Mouse (Mus musculus) forebrain, embryonic 14.5 days (tissue): Measurements from ENCODE around the gene Nell1. TPM values are rescaled to one million over a fixed set of nuclear protein-coding genes. Genes with fewer than 3 reads are reported as not detected.

Experiments
- ATAC-seq: fragments of 200-750 bp; cut with Nextera tagmentation; 2 replicates; pipeline ENCODE4 v1.8.0; 2017; ENCODE audit warnings: mild to moderate bottlenecking, moderate library complexity
- DNase-seq: peaks from one replicate; pipeline ENCODE4 v3.0.0-alpha.2; 2015; ENCODE audit warnings: low spot score
- H3K27ac ChIP-seq: fragments of 300-500 bp; sonication (generic); 2 replicates; pipeline ENCODE4 v1.5.1; 2014; ENCODE audit warnings: low read depth, mild to moderate bottlenecking, control low read depth, low read length, moderate library complexity
- H3K27me3 ChIP-seq: fragments of 300-500 bp; sonication (generic); replicated peaks from 2 replicates; pipeline ENCODE4 v1.6.1; 2014; ENCODE audit warnings: low read length, control low read depth, mixed read lengths; ENCODE audit not compliant: control insufficient read depth, insufficient read depth
- H3K36me3 ChIP-seq: fragments of 300-500 bp; sonication (generic); 2 replicates; pipeline ENCODE4 v1.6.1; 2014; ENCODE audit warnings: low read length, control low read depth; ENCODE audit not compliant: control insufficient read depth, insufficient read depth
- H3K4me1 ChIP-seq: fragments of 300-500 bp; sonication (generic); 2 replicates; pipeline ENCODE4 v1.6.1; 2014; ENCODE audit warnings: antibody characterized with exemption, low read length, control low read depth; ENCODE audit not compliant: control insufficient read depth, insufficient read depth
- H3K4me2 ChIP-seq: fragments of 300-500 bp; sonication (generic); 2 replicates; pipeline ENCODE4 v1.6.1; 2014; ENCODE audit warnings: mild to moderate bottlenecking, control low read depth, low read length
- H3K4me3 ChIP-seq: fragments of 300-500 bp; sonication (generic); 2 replicates; pipeline ENCODE4 v1.5.1; 2014; ENCODE audit warnings: low read depth, low read length, control low read depth
- H3K9ac ChIP-seq: fragments of 300-500 bp; sonication (generic); 2 replicates; pipeline ENCODE4 v1.6.1; 2014; ENCODE audit warnings: mild to moderate bottlenecking, low read length, control low read depth, moderate library complexity
- H3K9me3 ChIP-seq: fragments of 300-500 bp; sonication (generic); replicated peaks from 2 replicates; pipeline ENCODE4 v1.6.1; 2016; ENCODE audit warnings: low read length, control low read depth, mixed read lengths; ENCODE audit not compliant: control insufficient read depth
- WGBS: fragments of 180-500 bp; shearing (Covaris S2); extraction: QIAGEN DNeasy Blood & Tissue Kit; methylation state at CpG from one replicate; pipeline ENCODE4 v1.1.7; 2014; 5-methylcytosine and 5-hydroxymethylcytosine counted together
- polyA plus RNA-seq: library from polyadenylated mRNA; unstranded; fragments of >200 nt; fragmentation: Nextera tagmentation; extraction: Ambion mirVana; gene quantifications from 2 replicates; pipeline ENCODE4 v1.2.1, GENCODE M21; 2014

Gene Nell1
- polyA plus RNA-seq, 1 experiment from 2014 or later: 9.7 TPM

DNA sequence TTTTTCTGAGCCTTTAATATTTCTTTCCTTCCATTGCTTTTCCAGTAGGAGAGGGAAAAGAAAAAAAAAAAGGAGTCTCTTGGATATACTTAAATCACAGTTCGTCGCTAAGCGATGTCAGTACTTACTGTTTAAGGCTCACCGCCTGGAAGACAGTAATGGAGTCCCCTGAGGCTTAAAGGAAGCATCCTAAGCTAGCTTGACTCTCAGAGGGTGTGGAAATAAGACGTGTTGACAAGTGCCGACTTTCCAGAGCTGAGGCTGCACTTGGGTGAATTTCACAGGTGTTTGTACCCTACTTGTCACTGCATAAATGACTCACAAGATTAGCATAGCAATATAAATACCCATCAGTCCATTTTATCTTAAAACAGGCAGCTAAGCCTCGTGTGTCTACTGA, 599.2 kb downstream of the Nell1 start:
- Histone ChIP-seq H3K27me3 (no peaks in the 10 kb centered on the region), H3K9me3 (no peaks in the 10 kb centered on the region), H3K36me3 (no peaks in the 10 kb centered on the region), H3K4me2 (no peak overlapping the region), H3K9ac (no peak overlapping the region), H3K27ac (no peak overlapping the region), H3K4me1 (no peaks in the 10 kb centered on the region), H3K4me3 (no peak overlapping the region)
- 79% methylated on average over 7 of the region's 7 CpGs for WGBS
- ATAC-seq (no peak), DNase-seq (peak; percentile 39)

GRCm38 (mm10) chr7:50588642-50589424, 614.2 kb downstream of the Nell1 start:
- ATAC-seq (no peak), DNase-seq (no peak)
- Histone ChIP-seq H3K36me3 (no peaks in the 10 kb centered on the region), H3K4me1 (no peaks in the 10 kb centered on the region), H3K4me2 (no peak overlapping the region), H3K4me3 (no peak overlapping the region), H3K27ac (no peak overlapping the region), H3K9ac (no peak overlapping the region), H3K27me3 (no peaks in the 10 kb centered on the region), H3K9me3 (no peaks in the 10 kb centered on the region)
- WGBS: 72% methylated on average over 8 of the region's 8 CpGs

DNA sequence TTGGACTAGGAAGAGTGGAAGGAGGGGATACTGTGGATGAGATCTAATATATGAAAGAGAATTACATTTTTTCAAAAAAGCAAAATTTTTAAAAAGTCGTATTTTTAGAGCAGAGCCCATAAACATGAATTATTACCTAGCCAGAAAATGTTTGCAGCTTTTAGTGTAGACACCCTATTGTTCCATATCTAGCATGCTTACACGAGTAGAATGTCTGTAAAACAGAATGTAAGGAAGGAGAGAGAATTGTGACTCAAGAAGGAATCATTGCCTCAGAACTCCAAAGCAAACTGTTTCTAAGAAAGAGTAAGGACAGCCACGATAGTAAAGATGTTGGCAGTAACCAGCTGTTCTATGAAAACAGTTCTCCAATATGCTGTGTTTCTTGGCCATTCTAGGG, 624.2 kb downstream of the Nell1 start, which contains the start of gene 4933405O20Rik:
Gene 4933405O20Rik, plus strand, starts transcription at position 301 of the 400 bp plus-strand sequence.
- WGBS: 81% methylated on average over 3 of the region's 3 CpGs

DNA sequence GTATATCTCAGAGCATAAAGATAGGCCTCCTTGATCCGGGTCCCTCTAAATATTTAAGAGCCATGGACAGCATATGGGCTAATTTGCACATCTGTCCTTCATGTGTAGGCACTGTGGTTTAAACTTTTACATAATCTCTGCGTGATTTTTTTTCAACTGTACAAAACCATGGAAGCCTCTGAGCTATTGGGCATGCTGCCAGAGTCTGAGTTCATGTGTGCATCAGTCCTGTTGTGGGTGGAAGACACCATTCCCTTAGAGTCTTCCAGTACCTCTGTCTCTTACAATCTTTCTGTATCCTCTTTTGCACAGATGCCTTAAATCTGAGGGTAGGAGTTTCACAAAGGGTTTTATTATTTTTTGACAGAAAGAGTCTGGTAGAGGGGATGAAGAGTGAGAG, 639.4 kb downstream of the Nell1 start:
- Histone ChIP-seq H3K4me3 (no peak overlapping the region), H3K4me1 (no peaks in the 10 kb centered on the region), H3K27ac (no peak overlapping the region), H3K9ac (no peak overlapping the region), H3K9me3 (no peaks in the 10 kb centered on the region), H3K27me3 (no peaks in the 10 kb centered on the region), H3K4me2 (no peak overlapping the region), H3K36me3 (no peaks in the 10 kb centered on the region)
- DNase-seq: no peak
- ATAC-seq: no peak
- 63% methylated on average over 2 of the region's 2 CpGs for WGBS

More for the DNA sequence above, 624.2 kb downstream of the Nell1 start, which contains the start of gene 4933405O20Rik:
- ATAC-seq: no peak
- Histone ChIP-seq H3K27ac (no peak within 1 kb of the TSS), H3K4me1 (no peaks in the 10 kb centered on the region), H3K27me3 (no peaks in the 10 kb centered on the region), H3K9me3 (no peaks in the 10 kb centered on the region), H3K4me2 (no peak within 1 kb of the TSS), H3K9ac (no peak within 1 kb of the TSS), H3K36me3 (no peaks in the 10 kb centered on the region), H3K4me3 (no peak within 1 kb of the TSS)
- no peak for DNase-seq

GRCm38 (mm10) chr7:50629186-50629585, 654.5 kb downstream of the Nell1 start:
- Histone ChIP-seq H3K27me3 (no peaks in the 10 kb centered on the region), H3K9me3 (no peaks in the 10 kb centered on the region), H3K4me3 (no peak overlapping the region), H3K4me1 (no peaks in the 10 kb centered on the region), H3K36me3 (no peaks in the 10 kb centered on the region), H3K9ac (no peak overlapping the region), H3K27ac (no peak overlapping the region), H3K4me2 (no peak overlapping the region)
- ATAC-seq: no peak
- DNase-seq: no peak
- 23% methylated on average over 3 of the region's 3 CpGs for WGBS

DNA sequence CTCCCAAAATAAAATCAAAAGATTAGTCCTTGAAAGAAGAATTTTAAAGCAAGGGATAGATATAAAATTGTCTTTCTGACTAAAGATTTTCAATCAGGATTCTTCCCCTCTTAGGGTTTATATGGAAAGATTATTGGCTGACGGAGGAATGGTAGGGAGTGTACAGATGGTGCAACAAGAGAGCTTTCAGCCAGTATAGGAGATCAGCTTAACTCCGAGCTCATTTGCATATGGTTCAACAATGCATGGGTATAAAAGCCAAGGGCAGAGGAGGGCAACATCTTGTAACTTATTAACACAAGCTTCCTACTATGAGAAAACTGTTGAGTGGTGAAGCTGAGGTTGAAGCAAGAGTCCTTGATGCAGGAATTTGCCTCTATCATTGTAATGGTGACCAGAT, 658.5 kb downstream of the Nell1 start:
- DNase-seq: no peak
- Histone ChIP-seq H3K9me3 (no peaks in the 10 kb centered on the region), H3K27ac (no peak overlapping the region), H3K4me1 (no peaks in the 10 kb centered on the region), H3K9ac (no peak overlapping the region), H3K4me2 (no peak overlapping the region), H3K36me3 (no peaks in the 10 kb centered on the region), H3K27me3 (no peaks in the 10 kb centered on the region), H3K4me3 (no peak overlapping the region)
- WGBS: 38% methylated on average over 2 of the region's 2 CpGs
- ATAC-seq: no peak

- DNase-seq: peak; percentile 2
- Histone ChIP-seq H3K27ac (no peak overlapping the region), H3K9me3 (no peaks in the 10 kb centered on the region), H3K4me2 (no peak overlapping the region), H3K4me1 (no peaks in the 10 kb centered on the region), H3K36me3 (no peaks in the 10 kb centered on the region), H3K9ac (no peak overlapping the region), H3K27me3 (no peaks in the 10 kb centered on the region), H3K4me3 (no peak overlapping the region)
- ATAC-seq: no peak
- 45% methylated on average over 4 of the region's 4 CpGs for WGBS
These were observed 697.6 kb downstream of the Nell1 start for GRCm38 (mm10) chr7:50672266-50672665.

DNA sequence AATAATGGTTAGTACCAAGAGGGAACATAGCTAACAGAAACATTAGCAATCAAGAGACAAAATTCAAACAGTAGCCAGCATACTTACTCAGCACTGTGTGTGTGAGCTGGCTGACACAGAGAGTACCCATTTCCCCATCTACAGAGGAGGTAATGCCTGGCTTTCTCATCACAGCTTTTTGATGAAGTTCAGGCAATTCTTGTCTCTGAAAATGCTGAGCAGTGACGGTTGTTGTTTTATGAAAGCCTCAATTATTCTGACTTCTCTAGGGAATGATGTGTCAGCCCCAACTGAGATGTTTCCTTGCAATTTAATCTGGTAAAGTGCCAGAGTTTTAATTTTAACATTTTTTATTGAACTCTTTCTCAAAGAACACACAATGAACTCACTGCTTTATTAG, 700.8 kb downstream of the Nell1 start:
- Histone ChIP-seq H3K4me2 (no peak overlapping the region), H3K27me3 (no peaks in the 10 kb centered on the region), H3K4me1 (no peaks in the 10 kb centered on the region), H3K9me3 (no peaks in the 10 kb centered on the region), H3K9ac (no peak overlapping the region), H3K4me3 (no peak overlapping the region), H3K36me3 (no peaks in the 10 kb centered on the region), H3K27ac (no peak overlapping the region)
- WGBS: 79% methylated on average over 1 of the region's 1 CpGs
- DNase-seq (peak; percentile 3), ATAC-seq (no peak)

DNA sequence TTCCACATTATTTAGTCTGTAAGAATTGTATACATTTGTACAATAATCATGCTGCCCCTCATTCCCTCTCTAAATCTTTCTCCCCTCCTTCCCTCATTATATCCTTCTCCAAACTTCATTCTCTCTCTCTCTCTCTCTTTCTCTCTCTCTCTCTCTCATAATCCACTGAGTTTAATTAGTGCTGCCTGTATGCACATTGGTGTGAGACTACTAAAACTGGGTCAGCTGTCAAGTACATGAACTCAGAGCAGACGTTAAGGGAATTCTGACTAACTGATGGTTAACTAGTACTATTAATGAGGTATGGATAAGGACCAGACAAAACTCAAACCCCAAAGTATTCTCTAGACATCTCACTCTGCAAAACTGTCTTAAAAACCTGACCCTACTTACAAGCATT, 702.8 kb downstream of the Nell1 start:
- Histone ChIP-seq H3K27ac (no peak overlapping the region), H3K4me3 (no peak overlapping the region), H3K9ac (no peak overlapping the region), H3K9me3 (no peaks in the 10 kb centered on the region), H3K27me3 (no peaks in the 10 kb centered on the region), H3K36me3 (no peaks in the 10 kb centered on the region), H3K4me2 (no peak overlapping the region), H3K4me1 (no peaks in the 10 kb centered on the region)
- ATAC-seq (no peak), DNase-seq (no peak)
- 58% methylated on average over 1 of the region's 1 CpGs for WGBS
